Mouse (Mus musculus): ENCODE measurements around the gene Cd70. TPM values are rescaled to one million over a fixed set of nuclear protein-coding genes. Genes with fewer than 3 reads are reported as not detected.

Cd70 gene
- polyA plus RNA-seq, 1 experiment = not detected

GRCm38 (mm10) chr17:57173351-57173750 lies 23.8 kb upstream of the Cd70 start:
- no peaks in the 10 kb centered on the region; the same call in 1 of the 2 replicates for H3K4me1 ChIP-seq (ENCODE audit: control insufficient read depth, insufficient read depth, low read length)
- H3K4me3 ChIP-seq (replicated peaks; ENCODE audit: extremely low read depth, low read depth, low read length) = no peak overlapping the region
- WGBS = 48% methylated on average over 4 of the region's 4 CpGs
- no peak for TF ChIP-seq CTCF (IDR thresholded peaks at IDR 0.05; ENCODE audit: insufficient read depth, low read length)
- DNase-seq = no peak

DNA sequence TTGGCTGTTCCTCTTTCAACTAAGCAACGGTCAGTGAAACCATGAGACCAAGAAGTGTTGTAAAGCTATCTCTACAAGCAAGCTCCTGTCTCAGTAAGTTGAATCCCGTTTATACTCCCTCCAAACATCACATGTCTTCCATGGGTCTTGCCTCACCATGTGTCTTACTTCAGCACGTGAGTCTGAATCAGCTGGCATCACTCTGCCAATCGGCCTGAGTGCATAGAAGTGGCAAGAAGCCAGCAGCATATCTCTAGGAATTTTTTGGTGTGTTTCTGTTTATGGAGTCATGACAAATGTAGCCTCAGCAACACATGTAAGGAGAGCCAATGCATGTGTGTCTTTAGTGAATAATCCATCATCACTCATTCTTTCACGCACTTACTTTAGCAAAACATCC lies 22.8 kb upstream of the Cd70 start:
- WGBS = 48% methylated on average over 5 of the region's 5 CpGs
- no peak for DNase-seq
- no peaks in the 10 kb centered on the region; the same call in 1 of the 2 replicates for H3K4me1 ChIP-seq (ENCODE audit: control insufficient read depth, insufficient read depth, low read length)
- no peak overlapping the region for H3K4me3 ChIP-seq (replicated peaks; ENCODE audit: extremely low read depth, low read depth, low read length)
- no peak for TF ChIP-seq POLR2A (IDR thresholded peaks at IDR 0.05; ENCODE audit: borderline replicate concordance, extremely low read depth, low read depth, low read length)
- TF ChIP-seq CTCF (IDR thresholded peaks at IDR 0.05; ENCODE audit: insufficient read depth, low read length) = no peak

- H3K4me3 ChIP-seq (replicated peaks; ENCODE audit: extremely low read depth, low read depth, low read length) = no peak overlapping the region
- no peak for TF ChIP-seq CTCF (IDR thresholded peaks at IDR 0.05; ENCODE audit: insufficient read depth, low read length)
- no peak for TF ChIP-seq POLR2A (IDR thresholded peaks at IDR 0.05; ENCODE audit: borderline replicate concordance, extremely low read depth, low read depth, low read length)
- 65% methylated on average over 5 of the region's 5 CpGs for WGBS
- H3K4me1 ChIP-seq (ENCODE audit: control insufficient read depth, insufficient read depth, low read length) = no peaks in the 10 kb centered on the region; the same call in 1 of the 2 replicates
- DNase-seq = no peak
These were observed 21.2 kb upstream of the Cd70 start for GRCm38 (mm10) chr17:57170616-57171260.

- peak; percentile 88 for DNase-seq
- H3K4me3 ChIP-seq (replicated peaks; ENCODE audit: extremely low read depth, low read depth, low read length) = no peak overlapping the region
- 18% methylated on average over 10 of the region's 11 CpGs for WGBS
- no peaks in the 10 kb centered on the region; the same call in 1 of the 2 replicates for H3K4me1 ChIP-seq (ENCODE audit: control insufficient read depth, insufficient read depth, low read length)
- TF ChIP-seq POLR2A (IDR thresholded peaks at IDR 0.05; ENCODE audit: borderline replicate concordance, extremely low read depth, low read depth, low read length) = no peak
- peak; percentile 89 for TF ChIP-seq CTCF (IDR thresholded peaks at IDR 0.05; ENCODE audit: insufficient read depth, low read length)
These were observed 17.5 kb upstream of the Cd70 start for GRCm38 (mm10) chr17:57166800-57167791.

DNA sequence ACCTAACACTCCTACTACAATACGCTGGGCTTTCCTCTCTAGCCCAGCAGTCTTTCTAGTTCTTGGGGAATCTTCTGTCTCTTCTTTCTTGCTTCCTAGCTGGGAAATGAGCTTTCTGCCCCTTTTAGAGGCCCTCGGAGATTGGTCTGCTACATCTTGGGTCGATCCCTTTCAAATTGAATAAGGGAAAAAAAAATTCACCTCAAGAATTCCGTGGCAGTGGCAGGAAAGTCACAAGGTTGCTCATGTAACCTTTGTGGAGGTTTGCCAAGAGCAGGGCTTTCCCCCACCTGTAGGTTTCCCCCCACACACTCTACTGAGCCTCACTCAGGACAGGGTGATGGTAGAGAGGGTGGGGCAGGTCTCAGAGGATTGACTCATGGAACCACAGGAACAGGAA lies 4.2 kb upstream of the Cd70 start:
- WGBS = 73% methylated on average over 4 of the region's 4 CpGs
- Histone ChIP-seq H3K4me3 (replicated peaks; ENCODE audit: extremely low read depth, low read depth, low read length) (no peak overlapping the region), H3K4me1 (ENCODE audit: control insufficient read depth, insufficient read depth, low read length) (no peaks in the 10 kb centered on the region)
- DNase-seq = no peak
- TF ChIP-seq POLR2A (IDR thresholded peaks at IDR 0.05; ENCODE audit: borderline replicate concordance, extremely low read depth, low read depth, low read length) = no peak
- no peak for TF ChIP-seq CTCF (IDR thresholded peaks at IDR 0.05; ENCODE audit: insufficient read depth, low read length)

DNA sequence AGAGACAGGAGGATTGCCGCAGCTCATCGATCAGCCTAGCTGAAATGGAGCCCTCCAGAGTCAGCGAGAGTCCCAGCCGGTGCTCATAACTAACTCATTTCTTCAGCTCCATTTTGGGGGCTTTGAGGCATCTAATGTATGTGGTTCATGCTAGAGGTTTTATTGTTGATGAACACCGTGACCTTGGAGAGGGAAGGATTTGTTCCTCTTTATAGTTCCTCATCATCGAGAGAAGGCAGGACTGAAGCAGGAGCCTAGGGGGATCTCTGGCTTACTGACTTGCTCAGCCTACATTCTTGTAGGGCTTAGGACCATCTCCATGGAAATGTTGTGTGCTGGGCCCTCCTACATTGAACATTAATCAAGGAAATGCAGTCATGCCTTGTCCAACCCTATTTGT lies 3.4 kb upstream of the Cd70 start:
- no peak for DNase-seq
- Histone ChIP-seq H3K4me1 (ENCODE audit: control insufficient read depth, insufficient read depth, low read length) (no peaks in the 10 kb centered on the region), H3K4me3 (replicated peaks; ENCODE audit: extremely low read depth, low read depth, low read length) (no peak overlapping the region)
- no peak for TF ChIP-seq POLR2A (IDR thresholded peaks at IDR 0.05; ENCODE audit: borderline replicate concordance, extremely low read depth, low read depth, low read length)
- no peak for TF ChIP-seq CTCF (IDR thresholded peaks at IDR 0.05; ENCODE audit: insufficient read depth, low read length)
- WGBS = 88% methylated on average over 6 of the region's 6 CpGs

DNA sequence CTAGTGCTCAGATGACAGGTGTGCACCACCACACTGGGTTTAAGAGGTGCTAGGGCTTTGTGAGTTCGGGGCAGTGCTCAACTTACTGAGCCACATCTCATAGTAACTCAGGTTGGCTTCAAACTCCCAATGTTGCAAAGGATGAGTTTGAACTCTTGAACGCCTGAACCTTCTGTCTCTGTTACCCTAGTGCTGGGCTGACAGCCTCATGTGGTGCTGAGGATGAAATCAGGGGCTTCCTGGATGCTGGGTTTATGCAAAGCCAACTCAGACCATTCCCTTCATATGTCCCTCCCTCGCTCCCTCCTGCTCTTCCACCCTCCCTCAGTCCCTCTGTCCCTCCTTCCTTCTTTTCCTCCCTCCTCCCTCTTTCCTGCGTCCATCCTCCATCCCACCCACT lies 1.2 kb downstream of the Cd70 start:
- H3K4me1 ChIP-seq (ENCODE audit: control insufficient read depth, insufficient read depth, low read length) = no peaks in the 10 kb centered on the region
- no peak overlapping the region for H3K4me3 ChIP-seq (replicated peaks; ENCODE audit: extremely low read depth, low read depth, low read length)
- whole genome bisulfite sequencing = 69% methylated on average over 4 of the region's 4 CpGs
- TF ChIP-seq POLR2A (IDR thresholded peaks at IDR 0.05; ENCODE audit: borderline replicate concordance, extremely low read depth, low read depth, low read length) = no peak
- TF ChIP-seq CTCF (IDR thresholded peaks at IDR 0.05; ENCODE audit: insufficient read depth, low read length) = no peak
- DNase-seq = no peak

DNA sequence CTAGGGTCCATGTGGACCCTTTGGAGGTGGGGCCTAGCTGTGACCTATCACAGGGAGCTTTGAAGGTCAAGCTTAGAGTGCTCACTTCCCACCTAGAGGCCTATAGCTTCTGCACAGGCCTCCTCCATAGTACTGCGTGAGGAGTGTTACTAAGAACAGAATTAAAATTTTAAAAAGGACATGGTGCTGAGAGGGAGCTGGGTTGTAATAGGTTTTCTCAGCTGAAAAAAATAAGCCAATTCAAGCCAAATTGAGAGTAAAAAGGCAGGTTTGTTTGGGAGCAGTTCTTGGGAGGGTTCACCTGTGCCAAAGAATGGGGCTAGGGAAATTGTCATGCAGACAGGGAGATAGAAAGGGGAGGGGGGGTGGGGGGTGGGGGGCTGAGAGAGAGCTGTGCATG lies 4.5 kb downstream of the Cd70 start:
- TF ChIP-seq POLR2A (IDR thresholded peaks at IDR 0.05; ENCODE audit: borderline replicate concordance, extremely low read depth, low read depth, low read length) (no peak), CTCF (IDR thresholded peaks at IDR 0.05; ENCODE audit: insufficient read depth, low read length) (no peak)
- 78% methylated on average over 1 of the region's 1 CpGs for WGBS
- Histone ChIP-seq H3K4me1 (ENCODE audit: control insufficient read depth, insufficient read depth, low read length) (no peaks in the 10 kb centered on the region), H3K4me3 (replicated peaks; ENCODE audit: extremely low read depth, low read depth, low read length) (no peak overlapping the region)
- no peak for DNase-seq

- Histone ChIP-seq H3K4me3 (replicated peaks; ENCODE audit: extremely low read depth, low read depth, low read length) (no peak overlapping the region), H3K4me1 (ENCODE audit: control insufficient read depth, insufficient read depth, low read length) (no peaks in the 10 kb centered on the region)
- 65% methylated on average over 3 of the region's 3 CpGs for WGBS
- no peak for DNase-seq
- TF ChIP-seq POLR2A (IDR thresholded peaks at IDR 0.05; ENCODE audit: borderline replicate concordance, extremely low read depth, low read depth, low read length) (no peak), CTCF (IDR thresholded peaks at IDR 0.05; ENCODE audit: insufficient read depth, low read length) (no peak)
These were observed 5.9 kb downstream of the Cd70 start for GRCm38 (mm10) chr17:57143704-57144103.

Measured in lung, adult 2 months (tissue).